Mouse (Mus musculus): ENCODE data around the gene Glyatl3. TPM values are rescaled to one million over a fixed set of nuclear protein-coding genes. Genes with fewer than 3 reads are reported as not detected.
A peak's percentile ranks its signal among the peaks of the same experiment; 100 is the strongest.

Gene Glyatl3
- total RNA-seq (2021), result not detected

GRCm38 (mm10) chr17:40914250-40914649 lies at the start of gene Glyatl3:
Gene Glyatl3, minus strand, starts transcription at chr17:40914350.
- intact Hi-C loops (cut with DNase I), result no loop called here
- no peak for DNase-seq

DNA sequence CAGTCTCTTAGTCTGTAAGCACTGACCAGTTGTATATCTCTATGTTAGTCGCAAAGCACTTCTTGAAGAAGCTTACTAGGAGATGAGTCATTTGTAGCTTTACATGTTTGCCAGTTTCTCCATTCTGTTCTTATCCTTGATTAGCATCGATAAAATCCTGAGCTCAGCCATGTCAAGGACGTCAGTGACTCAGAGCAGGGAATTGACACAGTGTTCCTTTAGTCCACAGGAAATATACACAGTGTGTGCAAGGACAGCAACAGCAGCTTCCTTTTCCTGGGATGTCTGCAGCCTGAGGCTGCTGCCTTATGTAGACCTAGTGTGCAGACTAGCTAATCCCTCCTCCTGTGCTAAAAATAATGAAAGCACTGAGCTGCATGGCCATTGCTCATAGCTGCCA lies 34.4 kb upstream of the Glyatl3 start:
- DNase-seq, result no peak
- intact Hi-C loops (cut with DNase I), result no loop called here

DNA sequence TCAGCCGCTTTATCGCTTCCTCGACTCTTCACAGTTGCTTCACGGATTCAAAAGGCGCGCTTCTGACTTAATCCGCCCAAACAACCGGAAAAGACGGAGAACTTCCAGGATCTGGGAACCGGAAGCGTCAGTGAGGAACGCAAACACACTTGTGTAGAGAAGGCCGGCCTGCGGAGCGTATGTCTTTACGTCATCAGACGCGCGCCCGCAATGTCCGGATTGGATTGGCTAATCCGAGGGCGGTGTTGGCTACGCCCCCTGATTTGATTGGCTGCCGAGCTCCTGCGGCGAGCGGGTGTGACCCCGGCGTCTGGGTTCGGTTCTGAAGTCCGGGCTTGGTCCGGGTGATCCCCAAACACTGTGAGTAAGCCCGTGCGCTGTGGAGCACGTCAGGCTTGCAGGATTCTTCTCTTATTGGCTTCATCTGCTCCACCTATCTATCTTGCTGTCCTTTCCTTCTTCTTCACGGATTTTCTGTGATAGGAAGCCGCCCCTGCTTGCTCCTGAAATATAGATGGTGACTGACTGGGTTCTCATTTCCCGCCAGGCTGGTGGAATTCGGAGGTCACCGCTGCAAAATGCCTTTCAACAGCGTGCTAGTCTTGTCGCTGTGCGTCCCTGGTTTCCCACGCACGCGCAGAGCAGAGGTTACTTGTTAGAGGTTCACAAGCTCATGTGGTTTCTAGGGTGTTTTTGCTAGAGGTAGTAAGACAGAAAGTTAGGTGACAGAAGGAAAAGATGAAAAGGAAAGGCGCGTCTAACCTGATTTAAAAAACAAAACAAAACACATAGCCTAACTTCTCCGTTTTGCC lies 20.5 kb upstream of the Glyatl3 start, which contains the start of the genes Mut and Cenpq:
Mut (plus strand) TSS at position 266 of the 812 bp plus-strand sequence.
Cenpq (minus strand) TSS at position 628 of the 812 bp plus-strand sequence.
- intact Hi-C loops (cut with DNase I), result no loop called here
- DNase-seq, result peak; percentile 98

DNA sequence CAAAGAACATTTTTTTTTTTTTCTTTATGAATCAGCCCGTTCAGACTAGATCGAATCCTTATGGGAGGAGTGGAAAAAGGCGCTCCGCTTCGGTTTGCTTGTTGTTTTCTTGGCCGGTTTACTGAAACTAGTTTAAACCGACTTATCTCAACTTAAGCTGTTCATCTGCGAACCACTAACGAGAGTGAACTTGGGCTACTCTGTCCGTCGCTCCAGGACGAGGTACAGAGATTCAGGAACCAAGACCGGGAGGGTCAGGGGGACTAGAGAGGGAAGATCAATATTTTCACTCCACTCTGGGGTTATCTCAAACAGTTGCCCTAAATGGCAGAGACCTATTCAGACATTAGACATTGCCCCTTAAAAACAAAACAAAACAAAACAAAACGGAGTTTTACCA lies 19.8 kb upstream of the Glyatl3 start:
- no peak for DNase-seq
- intact Hi-C loops (cut with DNase I), result no loop called here

GRCm38 (mm10) chr17:40915499-40915898 lies 1.3 kb upstream of the Glyatl3 start:
- intact Hi-C loops (cut with DNase I), result no loop called here
- no peak for DNase-seq

DNA sequence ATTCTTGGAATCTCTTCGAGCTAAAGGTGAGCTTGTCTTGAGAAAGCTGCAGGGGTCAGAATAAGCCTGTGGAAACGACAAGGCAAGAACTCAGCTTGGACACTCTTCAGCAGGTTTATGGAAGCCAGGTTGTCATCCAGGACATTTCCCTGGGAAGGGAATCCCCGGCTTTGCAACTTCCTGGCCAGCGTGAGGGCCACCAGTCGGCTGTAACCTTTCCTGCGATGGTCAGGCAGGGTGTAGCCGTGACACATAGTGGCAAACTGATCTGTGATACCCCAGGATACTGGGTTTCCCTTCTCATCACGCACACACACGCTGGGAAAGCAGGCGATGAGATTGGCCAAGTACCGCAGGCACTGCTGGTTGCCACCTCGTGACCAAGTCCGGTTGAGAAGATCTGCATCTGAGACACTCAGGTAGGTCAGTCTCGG lies 9.4 kb downstream of the Glyatl3 start:
- intact Hi-C loops (cut with DNase I), result no loop called here

DNA sequence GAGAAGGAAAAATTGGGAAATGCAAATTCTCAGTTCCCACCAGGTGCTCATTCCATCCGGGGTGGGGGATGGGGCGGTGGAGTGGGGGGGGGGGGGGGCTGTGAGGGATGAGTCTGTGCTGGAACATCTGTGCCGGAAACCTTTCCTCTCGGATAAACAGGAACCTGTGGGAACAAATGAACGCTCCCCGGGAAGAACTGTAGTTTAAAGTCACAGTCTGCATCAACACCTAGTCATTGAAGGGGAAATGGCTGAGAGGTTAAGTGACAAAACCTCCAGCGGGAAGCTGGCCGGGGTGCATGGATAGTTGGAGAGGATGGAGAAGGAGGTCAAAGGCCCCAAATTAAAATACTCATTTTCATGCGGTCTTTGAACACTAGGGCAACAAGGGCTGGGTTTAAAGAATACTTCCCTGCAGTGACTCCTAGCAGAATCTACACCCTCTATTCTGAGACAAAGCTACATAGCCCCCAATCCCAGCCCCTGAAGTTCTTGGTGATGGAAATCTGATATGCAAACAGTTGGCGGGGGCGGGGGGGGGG lies 10.0 kb downstream of the Glyatl3 start:
- DNase-seq, result peak; percentile 1
- intact Hi-C loops (cut with DNase I), result no loop called here

More for the DNA sequence above, 9.4 kb downstream of the Glyatl3 start:
- peak; percentile 12 for DNase-seq

- intact Hi-C loops (cut with DNase I), result no loop called here
- DNase-seq, result no peak
Observed at GRCm38 (mm10) chr17:40903345-40903744, 10.8 kb downstream of the Glyatl3 start.

GRCm38 (mm10) chr17:40899783-40900363 lies 14.3 kb downstream of the Glyatl3 start:
- DNase-seq, result no peak
- intact Hi-C loops (cut with DNase I), result loop anchor here (10.0 kb wide), 1 partner anchor 745 kb away; no protein-coding TSS in a partner anchor

GRCm38 (mm10) chr17:40896863-40897262 lies 17.3 kb downstream of the Glyatl3 start:
- no peak for DNase-seq
- intact Hi-C loops (cut with DNase I), result loop anchor here (10.0 kb wide), 1 partner anchor 742 kb away; no protein-coding TSS in a partner anchor

- DNase-seq, result no peak
- intact Hi-C loops (cut with DNase I), result no loop called here
Observed at GRCm38 (mm10) chr17:40887849-40888536, 26.2 kb downstream of the Glyatl3 start.

GRCm38 (mm10) chr17:40885155-40885554 lies 29.0 kb downstream of the Glyatl3 start:
- intact Hi-C loops (cut with DNase I), result no loop called here
- DNase-seq, result no peak

GRCm38 (mm10) chr17:40882172-40882571 lies 32.0 kb downstream of the Glyatl3 start:
- no peak for DNase-seq
- intact Hi-C loops (cut with DNase I), result no loop called here

GRCm38 (mm10) chr17:40879924-40880691 lies 34.0 kb downstream of the Glyatl3 start, which contains the start of gene 9130008F23Rik:
Gene 9130008F23Rik, minus strand, starts transcription at chr17:40880559.
- intact Hi-C loops (cut with DNase I), result no loop called here
- DNase-seq, result peak; percentile 16

DNA sequence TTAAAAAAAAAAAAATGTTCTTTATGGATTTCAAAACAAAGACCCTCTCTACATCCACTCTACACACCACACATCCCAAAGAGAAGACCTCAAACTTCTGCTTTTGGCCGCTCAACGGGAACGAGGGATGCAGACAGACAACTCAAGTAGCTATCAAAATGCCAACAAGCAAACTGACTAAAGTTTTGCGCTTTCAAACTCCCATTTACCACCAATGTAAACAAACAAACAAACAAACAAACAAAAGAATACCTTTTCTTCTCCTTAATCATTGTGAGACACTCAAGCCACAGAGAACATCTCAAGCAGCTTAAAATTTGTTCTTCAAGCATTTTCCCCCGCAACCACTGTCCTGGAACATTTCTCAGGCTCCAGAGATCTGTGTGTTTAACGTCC lies 34.6 kb downstream of the Glyatl3 start:
- no peak for DNase-seq
- intact Hi-C loops (cut with DNase I), result no loop called here

DNA sequence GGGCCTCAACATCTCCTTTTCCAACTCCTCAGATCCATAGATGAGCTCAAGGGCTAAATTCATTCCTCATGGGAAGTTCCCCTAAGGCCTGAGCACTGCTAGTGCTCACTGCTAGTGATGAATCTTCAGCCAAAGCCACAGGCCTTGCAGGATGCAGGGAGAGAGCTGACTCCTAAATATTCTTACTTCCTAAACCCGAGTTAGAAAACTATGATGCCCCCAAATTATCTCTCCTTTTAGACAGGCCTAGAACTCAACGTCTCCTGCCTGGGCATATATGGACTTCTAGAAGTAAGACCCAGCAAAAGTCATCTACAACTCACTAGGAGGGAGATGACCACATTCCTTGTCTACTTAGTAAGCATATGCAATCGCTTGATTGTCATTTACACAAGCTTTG lies 36.4 kb downstream of the Glyatl3 start:
- intact Hi-C loops (cut with DNase I), result no loop called here

DNA sequence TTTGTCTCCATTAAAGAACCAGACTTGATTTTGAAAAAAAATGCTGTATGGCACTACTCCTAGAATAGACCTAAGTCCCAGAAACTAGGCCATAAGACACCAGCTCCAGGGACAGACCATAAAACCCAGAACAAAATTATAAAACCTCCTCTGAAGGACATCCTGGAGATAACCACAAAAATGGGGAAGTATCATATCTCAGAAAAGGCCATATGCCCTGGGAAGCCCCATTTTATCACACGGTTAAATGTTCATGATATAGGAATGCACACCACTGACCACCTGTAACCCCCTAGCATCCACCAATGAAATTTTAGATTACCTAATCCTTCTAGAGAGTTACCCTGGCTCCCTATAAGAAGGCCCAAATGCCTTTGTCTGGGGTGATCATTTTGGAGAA lies 38.6 kb downstream of the Glyatl3 start:
- no peak for DNase-seq

More for the DNA sequence above, 36.4 kb downstream of the Glyatl3 start:
- no peak for DNase-seq

GRCm38 (mm10) chr17:40874701-40875100 lies 39.4 kb downstream of the Glyatl3 start:
- intact Hi-C loops (cut with DNase I), result no loop called here
- no peak for DNase-seq

More for the DNA sequence above, 38.6 kb downstream of the Glyatl3 start:
- intact Hi-C loops (cut with DNase I), result no loop called here

DNA sequence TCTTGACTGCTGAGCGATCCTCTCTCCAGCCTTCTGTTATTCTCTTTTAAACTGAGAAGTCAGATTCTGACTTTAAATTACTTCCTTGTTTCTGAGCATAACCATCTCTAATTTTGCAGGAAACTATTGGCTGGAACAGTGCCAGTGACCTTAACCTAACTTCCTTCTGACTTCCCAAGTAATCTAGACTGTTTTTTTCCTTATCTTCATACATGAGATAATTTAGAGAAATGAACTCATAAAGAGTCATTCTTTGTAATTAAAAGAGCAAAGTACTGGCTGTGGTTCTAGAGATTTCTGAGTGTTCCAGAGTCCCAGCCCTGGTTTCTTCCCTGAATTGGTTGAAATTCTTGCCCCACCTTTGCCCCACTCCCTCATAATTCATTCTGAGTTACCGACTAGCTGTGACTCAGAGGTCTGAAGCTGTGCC lies 40.6 kb downstream of the Glyatl3 start:
- DNase-seq, result no peak
- intact Hi-C loops (cut with DNase I), result no loop called here

GRCm38 (mm10) chr17:40872626-40873025 lies 41.5 kb downstream of the Glyatl3 start:
- no peak for DNase-seq
- intact Hi-C loops (cut with DNase I), result no loop called here

Data from left cerebral cortex, postnatal 4 days (tissue).